22 mouse cellular contexts compared by ENCODE assay signal in the genomic region with DNA sequence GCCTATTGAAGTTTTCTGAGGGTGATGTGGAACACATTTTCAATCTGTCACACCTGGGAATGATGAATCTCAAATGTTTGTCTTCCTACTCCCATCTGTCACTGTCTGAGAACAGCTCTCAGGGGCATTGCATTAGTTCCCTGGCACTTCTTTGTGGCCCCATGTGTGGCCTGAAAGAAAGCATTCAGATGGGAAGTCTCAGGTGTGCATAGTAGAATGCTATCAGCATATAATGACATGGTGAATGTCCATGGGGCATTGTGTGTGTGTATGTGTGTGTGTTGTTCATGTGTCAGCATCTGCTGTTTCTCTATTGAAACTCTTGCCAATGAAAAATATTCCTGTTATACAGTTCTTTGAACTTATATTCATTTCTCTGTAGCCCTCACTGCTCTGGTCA.
DNase-seq lines count a peak whose midpoint lies in the region; ATAC-seq lines count a peak whose summit lies in the region.
"Had no signal": no experiment of that assay in that cellular context is flagged by ENCODE, and none has a peak within 500 bp of the region (broad histone marks: within the 10 kb centered on the region; RNA-seq: fewer than 3 reads in every experiment).

No protein-coding gene starts in this region.

- H3K4me2 ChIP-seq in hindbrain, embryonic 12.5 days (replicated peaks), result no peak overlapping the region
- no peak overlapping the region for H3K4me2 ChIP-seq in hindbrain, embryonic 16.5 days (ENCODE audit: low read length)
- no peak overlapping the region for H3K4me2 ChIP-seq in neural tube, embryonic 12.5 days (replicated peaks)
- H3K4me2 ChIP-seq in neural tube, embryonic 14.5 days (ENCODE audit: low read depth, low read length), result no peak overlapping the region
- H3K4me2 ChIP-seq in heart, embryonic 11.5 days, result no peak overlapping the region
- H3K4me2 ChIP-seq: embryonic facial prominence, embryonic 12.5 days; forebrain, embryonic 12.5 days; heart, embryonic 12.5 days had no signal

- DNase-seq in cerebellum, postnatal 10 days, result peak; percentile 16 to 17
- DNase-seq in neural tube, embryonic 10.5 days (ENCODE audit: extremely low spot score, low spot score), result no peak
- DNase-seq: adrenal gland, adult 8-10 months; adrenal gland, postnatal 36 days; B cell, adult 2 months; cerebellum, adult 11-12 months; cerebellum, adult 9-10 months; cerebellum, postnatal 36 days; gastrocnemius, postnatal 14 days; heart, adult 2 months had no signal

- H3K36me3 ChIP-seq in hindbrain, embryonic 12.5 days, result no peaks in the 10 kb centered on the region
- no peaks in the 10 kb centered on the region for H3K36me3 ChIP-seq in hindbrain, embryonic 16.5 days (ENCODE audit: control insufficient read depth, insufficient read depth, low read length)
- H3K36me3 ChIP-seq in neural tube, embryonic 12.5 days, result no peaks in the 10 kb centered on the region
- no peaks in the 10 kb centered on the region for H3K36me3 ChIP-seq in neural tube, embryonic 14.5 days (ENCODE audit: control insufficient read depth, insufficient read depth, low read length)
- no peaks in the 10 kb centered on the region for H3K36me3 ChIP-seq in heart, embryonic 11.5 days (ENCODE audit: control insufficient read depth, insufficient read depth, low read length)
- H3K36me3 ChIP-seq: embryonic facial prominence, embryonic 12.5 days; forebrain, embryonic 12.5 days; G1E; heart, embryonic 12.5 days had no signal

- no peak overlapping the region for H3K27ac ChIP-seq in hindbrain, embryonic 12.5 days
- no peak overlapping the region for H3K27ac ChIP-seq in hindbrain, embryonic 16.5 days (ENCODE audit: low read depth, low read length)
- no peak overlapping the region for H3K27ac ChIP-seq in neural tube, embryonic 12.5 days
- no peak overlapping the region for H3K27ac ChIP-seq in neural tube, embryonic 14.5 days (ENCODE audit: low read depth, low read length)
- no peak overlapping the region for H3K27ac ChIP-seq in heart, embryonic 11.5 days (ENCODE audit: low read depth, low read length)
- H3K27ac ChIP-seq: embryonic facial prominence, embryonic 12.5 days; forebrain, embryonic 12.5 days; heart, adult 2 months had no signal

- H3K9ac ChIP-seq in hindbrain, embryonic 12.5 days, result no peak overlapping the region
- H3K9ac ChIP-seq in hindbrain, embryonic 16.5 days (ENCODE audit: low read depth, low read length), result no peak overlapping the region
- no peak overlapping the region for H3K9ac ChIP-seq in neural tube, embryonic 12.5 days
- no peak overlapping the region for H3K9ac ChIP-seq in neural tube, embryonic 14.5 days (replicated peaks; ENCODE audit: low read depth, low read length)
- no peak overlapping the region for H3K9ac ChIP-seq in heart, embryonic 11.5 days (ENCODE audit: low read depth, low read length)
- H3K9ac ChIP-seq: embryonic facial prominence, embryonic 12.5 days; forebrain, embryonic 12.5 days; heart, embryonic 12.5 days had no signal

- no peaks in the 10 kb centered on the region for H3K9me3 ChIP-seq in hindbrain, embryonic 12.5 days (replicated peaks)
- no peaks in the 10 kb centered on the region for H3K9me3 ChIP-seq in hindbrain, embryonic 16.5 days (ENCODE audit: control insufficient read depth, low read length)
- no peaks in the 10 kb centered on the region for H3K9me3 ChIP-seq in neural tube, embryonic 12.5 days
- H3K9me3 ChIP-seq in neural tube, embryonic 14.5 days (ENCODE audit: control insufficient read depth, low read length), result no peaks in the 10 kb centered on the region
- H3K9me3 ChIP-seq in heart, embryonic 11.5 days (replicated peaks; ENCODE audit: control insufficient read depth, low read length), result no peaks in the 10 kb centered on the region
- H3K9me3 ChIP-seq: embryonic facial prominence, embryonic 12.5 days; forebrain, embryonic 12.5 days; heart, embryonic 12.5 days had no signal

- no peak overlapping the region for H3K4me3 ChIP-seq in hindbrain, embryonic 12.5 days
- H3K4me3 ChIP-seq in hindbrain, embryonic 16.5 days (ENCODE audit: low read length), result no peak overlapping the region
- no peak overlapping the region for H3K4me3 ChIP-seq in neural tube, embryonic 12.5 days
- H3K4me3 ChIP-seq in neural tube, embryonic 14.5 days (ENCODE audit: low read depth, low read length), result no peak overlapping the region
- no peak overlapping the region for H3K4me3 ChIP-seq in heart, embryonic 11.5 days (ENCODE audit: low read depth, low read length)
- H3K4me3 ChIP-seq: embryonic facial prominence, embryonic 12.5 days; forebrain, embryonic 12.5 days; heart, adult 2 months; heart, embryonic 12.5 days had no signal

- peaks cover 4% of the 10 kb centered on the region; the same call in 1 of the 2 replicates for H3K4me1 ChIP-seq in hindbrain, embryonic 12.5 days
- no peaks in the 10 kb centered on the region for H3K4me1 ChIP-seq in hindbrain, embryonic 16.5 days (ENCODE audit: control insufficient read depth, insufficient read depth, low read depth, low read length)
- no peaks in the 10 kb centered on the region for H3K4me1 ChIP-seq in neural tube, embryonic 12.5 days
- no peaks in the 10 kb centered on the region for H3K4me1 ChIP-seq in neural tube, embryonic 14.5 days (ENCODE audit: control insufficient read depth, insufficient read depth, low read length)
- H3K4me1 ChIP-seq in heart, embryonic 11.5 days (ENCODE audit: control insufficient read depth, insufficient read depth, low read length), result no peaks in the 10 kb centered on the region
- H3K4me1 ChIP-seq: embryonic facial prominence, embryonic 12.5 days; forebrain, embryonic 12.5 days had no signal

- no peak for ATAC-seq in cerebellum, adult (ENCODE audit: insufficient number of reproducible peaks, low FRiP score, low TSS enrichment)
- ATAC-seq in hindbrain, embryonic 12.5 days (ENCODE audit: low FRiP score), result peak; percentile 83
- no peak for ATAC-seq in hindbrain, embryonic 16.5 days
- ATAC-seq in neural tube, embryonic 12.5 days (ENCODE audit: low FRiP score, low read depth), result peak; percentile 71; the same call in 1 of the 2 replicates
- peak; percentile 60 for ATAC-seq in neural tube, embryonic 14.5 days (ENCODE audit: low read depth)
- no peak; the same call in 1 of the 2 replicates for ATAC-seq in heart, embryonic 11.5 days (replicated peaks; ENCODE audit: insufficient number of reproducible peaks, low FRiP score, low TSS enrichment)
- ATAC-seq: CD4-positive, CD25-positive, alpha-beta regulatory T cell, adult 4 months; intestine, embryonic 16.5 days had no signal

- no peaks in the 10 kb centered on the region for H3K27me3 ChIP-seq in hindbrain, embryonic 12.5 days
- no peaks in the 10 kb centered on the region for H3K27me3 ChIP-seq in hindbrain, embryonic 16.5 days (replicated peaks; ENCODE audit: control insufficient read depth, insufficient read depth, low read length)
- H3K27me3 ChIP-seq in neural tube, embryonic 12.5 days (replicated peaks), result no peaks in the 10 kb centered on the region
- H3K27me3 ChIP-seq in neural tube, embryonic 14.5 days (ENCODE audit: control insufficient read depth, insufficient read depth, low read length), result no peaks in the 10 kb centered on the region
- no peaks in the 10 kb centered on the region for H3K27me3 ChIP-seq in heart, embryonic 11.5 days (ENCODE audit: control insufficient read depth, insufficient read depth, low read length)
- H3K27me3 ChIP-seq: embryonic facial prominence, embryonic 12.5 days; forebrain, embryonic 12.5 days; heart, embryonic 12.5 days had no signal

Comparison
In these comparisons a context has a peak if more than half of its experiments do, and no peak if none do; other contexts are left out.
1. ATAC-seq: peak in hindbrain, embryonic 12.5 days (single experiment), neural tube, embryonic 12.5 days (single experiment) and neural tube, embryonic 14.5 days (single experiment); none in cerebellum, adult (single experiment), hindbrain, embryonic 16.5 days (single experiment) and heart, embryonic 11.5 days (single experiment).